Mouse (Mus musculus) neutrophil, adult 65 days (primary cell): ENCODE data around the gene Nat8f3. TPM values are rescaled to one million over a fixed set of nuclear protein-coding genes. Genes with fewer than 3 reads are reported as not detected.

Source experiments
- total RNA-seq: library from RNA; stranded (reverse); gene quantifications from 2 replicates; pipeline ENCODE4 v1.2.4, GENCODE M21; 2023

The Nat8f3 gene
- total RNA-seq = not detected in 2 replicates

DNA sequence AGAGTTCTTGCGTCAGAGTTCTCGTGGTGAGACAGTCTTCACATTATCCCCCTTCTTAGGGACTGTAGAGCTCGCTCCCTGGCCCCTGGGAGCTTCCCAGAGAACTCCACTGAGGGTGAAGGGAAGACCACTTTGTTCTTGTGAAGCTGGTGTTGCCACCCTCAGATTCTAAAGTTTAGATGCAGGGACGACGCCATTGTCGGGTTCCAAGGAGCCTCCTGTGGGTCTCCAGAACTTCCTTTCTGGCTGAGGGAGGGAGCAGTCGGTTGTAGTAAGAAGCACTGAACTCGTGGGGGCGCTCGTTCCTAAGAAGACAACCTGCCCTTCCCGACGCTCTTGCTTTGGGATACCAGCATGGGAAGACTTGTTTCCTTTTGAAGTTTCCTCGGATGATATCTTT is at the start of gene Nat8f3:
Gene Nat8f3 (minus strand): TSS at position 223 of the 400 bp plus-strand sequence.

DNA sequence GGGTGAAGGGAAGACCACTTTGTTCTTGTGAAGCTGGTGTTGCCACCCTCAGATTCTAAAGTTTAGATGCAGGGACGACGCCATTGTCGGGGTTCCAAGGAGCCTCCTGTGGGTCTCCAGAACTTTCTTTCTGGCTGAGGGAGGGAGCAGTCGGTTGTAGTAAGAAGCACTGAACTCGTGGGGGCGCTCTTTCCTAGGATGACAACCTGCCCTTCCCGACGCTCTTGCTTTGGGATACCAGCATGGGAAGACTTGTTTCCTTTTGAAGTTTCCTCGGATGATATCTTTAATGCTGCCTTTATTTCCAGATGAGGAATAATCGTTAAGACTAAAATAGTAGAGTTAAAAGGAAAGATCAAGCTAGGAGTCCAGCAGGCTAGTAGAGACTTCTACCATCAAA is 52.4 kb downstream of the Nat8f3 start, which contains the start of gene Nat8f7:
Gene Nat8f7 (minus strand): TSS at position 101 of the 400 bp plus-strand sequence.

Other genes starting within 250 kb of the Nat8f3 start
- gene Alms1, start 178.2 kb downstream of the Nat8f3 start, total RNA-seq = 6.1 and 8.6 TPM in 2 replicates
- gene Nat8f7, start 52.5 kb downstream of the Nat8f3 start, total RNA-seq = not detected in 2 replicates
- gene Nat8f6, start 55.2 kb upstream of the Nat8f3 start, total RNA-seq = not detected in 2 replicates
- gene Nat8f5, start 55.2 kb upstream of the Nat8f3 start, total RNA-seq = not detected in 2 replicates
- not detected in 2 replicates for gene Nat8, start 66.3 kb upstream of the Nat8f3 start, total RNA-seq
- not detected in 2 replicates for gene Nat8f2, start 103.4 kb upstream of the Nat8f3 start, total RNA-seq
- 0.32 and 0.59 TPM in 2 replicates for gene Nat8f4, start 139.1 kb upstream of the Nat8f3 start, total RNA-seq
- 6.8 TPM in 2 replicates for gene Tprkb, start 146.1 kb upstream of the Nat8f3 start, total RNA-seq
- 0.93 and 1.7 TPM in 2 replicates for gene Nat8f1, start 149.9 kb upstream of the Nat8f3 start, total RNA-seq
- 148 and 168 TPM in 2 replicates for gene Dusp11, start 195.9 kb upstream of the Nat8f3 start, total RNA-seq